Mouse (Mus musculus): ENCODE data around the gene Ripor3.

GRCm38 (mm10) chr2:168010893-168011292 lies 475 bp upstream of the Ripor3 start:
- TF ChIP-seq CTCF (IDR thresholded peaks at IDR 0.05; ENCODE audit: low read depth, low read length) (no peak), GATA2 (IDR thresholded peaks at IDR 0.05; ENCODE audit: borderline replicate concordance, low read depth, low read length) (no peak), GATA1 (IDR thresholded peaks at IDR 0.05; ENCODE audit: borderline replicate concordance, low read length) (no peak), TAL1 (conservative IDR thresholded peaks at IDR 0.05; ENCODE audit: low read depth, low read length) (no peak)

Data from G1E (cell line).